Mouse (Mus musculus) pancreas, adult 10 weeks (tissue): Measurements from ENCODE around the gene Arl2bp. TPM values are rescaled to one million over a fixed set of nuclear protein-coding genes. Genes with fewer than 3 reads are reported as not detected.

Experiments used
- polyA plus RNA-seq: library from polyadenylated mRNA; stranded (reverse); fragments of 350-450 nt; fragmentation: Illumina TruSeq; extraction: RNeasy Lipid Tissue Mini Kit (QIAGEN cat#74804); gene quantifications from one replicate; pipeline ENCODE4 v1.2.3, GENCODE M21; 2015; ENCODE audit warnings: low read depth, low replicate concordance; ENCODE audit not compliant: insufficient read depth

Gene Arl2bp
- polyA plus RNA-seq: 18.1 TPM

GRCm38 (mm10) chr8:94666456-94667308, at the start of gene Arl2bp:
Arl2bp (plus strand) TSS chr8:94666600.

GRCm38 (mm10) chr8:94695994-94696384, 29.6 kb downstream of the Arl2bp start, which contains the start of gene Pllp:
Pllp (minus strand) TSS chr8:94696278.

Other genes starting within 250 kb of the Arl2bp start
- 1.9 TPM for gene Nlrc5, start 232.2 kb upstream of the Arl2bp start, polyA plus RNA-seq
- gene Cpne2, start 133.6 kb upstream of the Arl2bp start, polyA plus RNA-seq: 5.5 TPM
- 4.0 TPM for gene Rspry1, start 64.7 kb upstream of the Arl2bp start, polyA plus RNA-seq
- 6.3 TPM for gene Fam192a, start 64.6 kb upstream of the Arl2bp start, polyA plus RNA-seq
- not detected for gene Pllp, start 29.7 kb downstream of the Arl2bp start, polyA plus RNA-seq
- not detected for gene Ccl22, start 79.0 kb downstream of the Arl2bp start, polyA plus RNA-seq
- gene Cx3cl1, start 105.4 kb downstream of the Arl2bp start, polyA plus RNA-seq: 5.9 TPM
- gene Ccl17, start 143.9 kb downstream of the Arl2bp start, polyA plus RNA-seq: not detected
- 24.9 TPM for gene Coq9, start 171.7 kb downstream of the Arl2bp start, polyA plus RNA-seq
- gene Ciapin1, start 171.8 kb downstream of the Arl2bp start, polyA plus RNA-seq: 8.0 TPM
- 12.7 TPM for gene Polr2c, start 190.8 kb downstream of the Arl2bp start, polyA plus RNA-seq
- gene Dok4, start 209.7 kb downstream of the Arl2bp start, polyA plus RNA-seq: 6.9 TPM